Mouse (Mus musculus) right cerebral cortex, postnatal 25 days (tissue): ENCODE results near the gene Vmn1r56.
"Not testable (repeated sequence)": the region's sequence is repeated elsewhere in the genome, so short reads cannot be mapped to it uniquely, and the experiment has no call there.

ENCODE experiments used
- DNase-seq: peaks from one replicate; pipeline ENCODE4 v3.0.0; 2022

Vmn1r56 gene

GRCm38 (mm10) chr7:5196647-5197046 is at the start of gene Vmn1r56:
Vmn1r56 (minus strand) TSS chr7:5196747.
- DNase-seq, result not testable (repeated sequence)

GRCm38 (mm10) chr7:5218193-5218592 is 21.6 kb upstream of the Vmn1r56 start, which contains the start of gene Vmn1r57:
Vmn1r57 (plus strand) TSS chr7:5218493.
- DNase-seq, result not testable (repeated sequence)

GRCm38 (mm10) chr7:5149570-5149969 is 47.0 kb downstream of the Vmn1r56 start, which contains the start of gene Vmn1r55:
Vmn1r55 (minus strand) TSS chr7:5149670.
- not testable (repeated sequence) for DNase-seq
